Mouse (Mus musculus) stomach, postnatal 0 days (tissue): Measurements from ENCODE around the gene Spout1.

Experiments
- CTCF ChIP-seq: IDR thresholded peaks from 2 replicates; pipeline ENCODE4 v1.5.1; 2016; ENCODE audit warnings: antibody characterized with exemption, low read depth, mild to moderate bottlenecking, moderate library complexity
- EP300 ChIP-seq: optimal IDR thresholded peaks from 2 replicates; pipeline ENCODE3; 2016; ENCODE audit warnings: antibody characterized with exemption

DNA sequence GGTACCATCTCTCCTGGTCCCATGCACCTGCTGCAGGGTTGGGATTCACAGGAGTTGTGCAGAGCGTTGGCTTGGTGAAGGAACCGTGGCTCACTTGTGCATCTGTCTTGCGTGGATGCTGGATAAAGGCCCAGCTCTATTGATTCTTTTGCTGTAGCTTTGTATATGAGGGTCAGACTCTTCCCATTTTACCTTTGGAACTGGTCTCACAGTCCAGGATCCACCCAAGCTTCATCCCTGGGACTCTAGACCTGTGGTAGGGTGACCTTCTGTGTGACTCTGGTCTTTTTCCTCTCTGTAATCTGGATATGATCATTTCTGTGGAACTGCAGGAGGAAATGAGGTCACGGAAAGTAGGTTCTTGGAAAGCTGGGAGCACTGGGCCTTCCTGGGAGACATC is 33.8 kb downstream of the Spout1 start:
- TF ChIP-seq CTCF (no peak), EP300 (no peak)
